Mouse (Mus musculus): ENCODE measurements at regions not wholly inside any gene's neighbourhood (a gene's known extent, or its start where the extent isn't known, plus 50 kb on each side); places are given as distances from the start of the nearest gene placed in this dataset.
"Not testable (repeated sequence)": the region's sequence is repeated elsewhere in the genome, so short reads cannot be mapped to it uniquely, and the experiment has no call there.

- not testable (repeated sequence) for TF ChIP-seq CTCF, EP300 (IDR thresholded peaks at IDR 0.05; ENCODE audit: low read depth)
Observed at GRCm38 (mm10) chr12:115803675-115804074, 243.8 kb upstream of the Zfp386 start.
